Mouse (Mus musculus) mouse trophoblast stem cell (cell line): ENCODE results near the gene Ccdc81.

Experiments used
- in situ Hi-C, 2 experiments: fragments of 300-500 bp; cut with MseI, MboI; formaldehyde crosslinking; loops; 2 replicates in 1 of 2; 3 replicates in 1 of 2; pipeline ENCODE4 v1.15.1; 2025

Ccdc81 gene

GRCm38 (mm10) chr7:89864769-89865168 is 38.7 kb downstream of the Ccdc81 start:
- in situ Hi-C loops: no loop called here

- in situ Hi-C loops: no loop called here
Observed at GRCm38 (mm10) chr7:89856440-89857217, 46.8 kb downstream of the Ccdc81 start.

- in situ Hi-C loops: no loop called here
Observed at GRCm38 (mm10) chr7:89855196-89855595, 48.2 kb downstream of the Ccdc81 start.

- in situ Hi-C loops: no loop called here
Observed at GRCm38 (mm10) chr7:89853131-89853530, 50.3 kb downstream of the Ccdc81 start.

GRCm38 (mm10) chr7:89852158-89853095 is 51.0 kb downstream of the Ccdc81 start:
- in situ Hi-C loops: no loop called here

GRCm38 (mm10) chr7:89850510-89850909 is 52.9 kb downstream of the Ccdc81 start:
- in situ Hi-C loops: no loop called here

GRCm38 (mm10) chr7:89845669-89846068 is 57.8 kb downstream of the Ccdc81 start:
- in situ Hi-C loops: loop anchor here (10.0 kb wide), 2 partner anchors 141 to 341 kb away; no protein-coding TSS in a partner anchor

- in situ Hi-C loops: loop anchor here (10.0 kb wide), 2 partner anchors 139 to 339 kb away; no protein-coding TSS in a partner anchor
Observed at GRCm38 (mm10) chr7:89843533-89843932, 59.9 kb downstream of the Ccdc81 start.

GRCm38 (mm10) chr7:89843121-89843520 is 60.3 kb downstream of the Ccdc81 start:
- in situ Hi-C loops: loop anchor here (10.0 kb wide), 2 partner anchors 138 to 338 kb away; no protein-coding TSS in a partner anchor

- in situ Hi-C loops: loop anchor here (10.0 kb wide), 2 partner anchors 138 to 338 kb away; no protein-coding TSS in a partner anchor
Observed at GRCm38 (mm10) chr7:89842404-89842715, 61.1 kb downstream of the Ccdc81 start.

GRCm38 (mm10) chr7:89841670-89842403 is 61.6 kb downstream of the Ccdc81 start:
- in situ Hi-C loops: loop anchor here (10.0 kb wide), 2 partner anchors 137 to 337 kb away; no protein-coding TSS in a partner anchor

- in situ Hi-C loops: loop anchor here (10.0 kb wide), 2 partner anchors 135 to 335 kb away; no protein-coding TSS in a partner anchor
Observed at GRCm38 (mm10) chr7:89839721-89840120, 63.7 kb downstream of the Ccdc81 start.

- in situ Hi-C loops: no loop called here
Observed at GRCm38 (mm10) chr7:89837841-89838240, 65.6 kb downstream of the Ccdc81 start.

- in situ Hi-C loops: no loop called here
Observed at GRCm38 (mm10) chr7:89836676-89837075, 66.8 kb downstream of the Ccdc81 start.

GRCm38 (mm10) chr7:89835566-89835965 is 67.9 kb downstream of the Ccdc81 start:
- in situ Hi-C loops: no loop called here

- in situ Hi-C loops: no loop called here
Observed at GRCm38 (mm10) chr7:89833521-89833920, 69.9 kb downstream of the Ccdc81 start.

- in situ Hi-C loops: no loop called here
Observed at GRCm38 (mm10) chr7:89829201-89829600, 74.2 kb downstream of the Ccdc81 start.

GRCm38 (mm10) chr7:89828436-89829065 is 74.9 kb downstream of the Ccdc81 start:
- in situ Hi-C loops: no loop called here
